Mouse (Mus musculus): ENCODE results near the gene Drc1.

DNA sequence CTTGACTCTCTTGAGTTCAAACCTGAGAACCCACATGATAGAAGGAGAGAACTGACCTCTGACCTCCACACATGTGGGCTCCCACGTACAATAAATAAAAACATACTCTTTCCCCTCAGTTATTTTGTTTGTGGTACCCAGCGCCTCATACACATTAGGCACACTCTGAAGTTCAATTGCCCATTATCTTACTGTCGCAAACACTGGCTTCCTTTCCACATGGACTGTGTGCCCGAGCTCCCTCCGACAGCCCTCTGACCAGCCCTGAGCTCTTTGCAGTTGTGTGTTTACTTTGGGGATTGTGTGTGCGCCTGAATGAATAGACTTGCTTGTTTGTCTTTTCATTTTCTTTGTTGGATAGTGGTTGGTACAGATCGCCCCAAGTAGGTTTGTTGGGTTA, 75.5 kb downstream of the Drc1 start:
- no peak for TF ChIP-seq CTCF (IDR thresholded peaks at IDR 0.05; ENCODE audit: low read depth, low read length)
- TF ChIP-seq POLR2A (IDR thresholded peaks at IDR 0.05; ENCODE audit: extremely low read depth, insufficient read depth, low read length) = no peak

Data from liver, adult 2 months (tissue).